18 mouse cellular contexts compared by ENCODE assay signal in the genomic region with DNA sequence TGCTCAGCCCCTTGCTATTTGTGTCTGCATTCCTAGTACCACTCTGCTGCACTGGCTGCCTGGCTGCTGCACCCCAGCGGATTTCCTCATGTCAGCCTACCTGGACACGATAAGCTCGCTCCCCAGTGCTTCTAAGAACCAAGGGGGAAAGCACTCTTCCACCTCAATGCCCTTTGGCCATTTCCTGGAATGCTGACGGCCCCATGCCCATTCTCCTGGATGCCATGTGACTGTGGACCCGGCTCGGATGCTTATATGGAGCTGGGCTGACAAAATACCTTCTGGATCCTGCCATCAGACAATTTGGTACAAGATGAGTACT. TPM values are rescaled to one million over a fixed set of nuclear protein-coding genes. Genes with fewer than 3 reads are reported as not detected.
"Had no signal": no experiment of that assay in that cellular context is flagged by ENCODE, and none has a peak within 500 bp of the region (broad histone marks: within the 10 kb centered on the region; RNA-seq: fewer than 3 reads in every experiment).

No protein-coding gene starts in this region.

- H3K4me2 ChIP-seq: limb, embryonic 15.5 days; neural tube, embryonic 13.5 days had no signal

- H3K9me3 ChIP-seq: limb, embryonic 15.5 days; midbrain, embryonic 10.5 days; neural tube, embryonic 13.5 days had no signal

- ATAC-seq: inflammation-experienced regulatory T-cells, adult 6 months had no signal

- H3K4me3 ChIP-seq: left cerebral cortex, adult 2 months; limb, embryonic 15.5 days; midbrain, embryonic 10.5 days; neural tube, embryonic 13.5 days had no signal

- H3K9ac ChIP-seq: limb, embryonic 15.5 days; liver, embryonic 14.5 days; neural tube, embryonic 13.5 days had no signal

- DNase-seq: lung, adult 2 months; lung, postnatal 10 days; lung, postnatal 4 days; midbrain, embryonic 14.5 days; right cerebral cortex, adult 18-20 months; right cerebral cortex, postnatal 25 days; thymus, postnatal 4 days had no signal

- H3K27me3 ChIP-seq: limb, embryonic 15.5 days; neural tube, embryonic 13.5 days had no signal

- H3K27ac ChIP-seq: kidney, postnatal 0 days; left cerebral cortex, adult 2 months; limb, embryonic 15.5 days; liver, embryonic 14.5 days; neural tube, embryonic 13.5 days; stomach, postnatal 0 days had no signal

RNA-seq across cellular contexts. Expression of a gene that starts 32.5 kb away (rescaled TPM):
- total RNA-seq: layer of hippocampus, postnatal 25 days; left cerebral cortex, adult 2 months; left cerebral cortex, postnatal 14 days; megakaryocyte, adult 5-6 weeks had no signal
- polyA plus RNA-seq: inflammation-experienced regulatory T-cells, adult 6 months; limb, embryonic 15.5 days; lung, adult 2 months; stomach, postnatal 0 days had no signal
